Mouse (Mus musculus) testis, adult 2 months (tissue): ENCODE data around the gene Ccdc85c. TPM values are rescaled to one million over a fixed set of nuclear protein-coding genes. Genes with fewer than 3 reads are reported as not detected.
A peak's percentile ranks its signal among the peaks of the same experiment; 100 is the strongest.

ENCODE experiments used
- H3K27ac ChIP-seq: fragments of 200-500 bp; 2 replicates; pipeline ENCODE4 v1.5.1; 2012; ENCODE audit warnings: low read depth, low read length; ENCODE audit not compliant: control insufficient read depth, insufficient read depth
- H3K27me3 ChIP-seq: fragments of 200-500 bp; 2 replicates; pipeline ENCODE4 v1.6.1; 2012; ENCODE audit warnings: mild to moderate bottlenecking, low read length, moderate library complexity; ENCODE audit not compliant: control insufficient read depth, insufficient read depth
- H3K36me3 ChIP-seq: fragments of 200-500 bp; 2 replicates; pipeline ENCODE4 v1.6.1; 2012; ENCODE audit warnings: mild to moderate bottlenecking, low read length; ENCODE audit not compliant: control insufficient read depth, insufficient read depth
- H3K4me1 ChIP-seq: fragments of 200-500 bp; 2 replicates; pipeline ENCODE4 v1.6.1; 2012; ENCODE audit warnings: low read length; ENCODE audit not compliant: control insufficient read depth, insufficient read depth
- H3K4me3 ChIP-seq: fragments of 200-500 bp; 2 replicates; pipeline ENCODE4 v1.5.1; 2012; ENCODE audit warnings: low read depth, mild to moderate bottlenecking, low read length, moderate library complexity, mixed read lengths; ENCODE audit not compliant: control insufficient read depth
- CTCF ChIP-seq: fragments of 200-500 bp; IDR thresholded peaks from 2 replicates; pipeline ENCODE4 v1.5.1; 2012; ENCODE audit warnings: low read depth, mild to moderate bottlenecking, inconsistent platforms, low read length, moderate library complexity; ENCODE audit not compliant: control insufficient read depth, insufficient read depth, insufficient replicate concordance
- POLR2A ChIP-seq: fragments of 200-500 bp; IDR thresholded peaks from 2 replicates; pipeline ENCODE4 v1.6.1; 2012; ENCODE audit warnings: low read depth, mild to moderate bottlenecking, inconsistent platforms, low read length, moderate library complexity; ENCODE audit not compliant: control insufficient read depth
- polyA plus RNA-seq: library from polyadenylated mRNA; depleted of rRNA; stranded (reverse); fragments of >200 nt; gene quantifications from 2 replicates; pipeline ENCODE4 v1.2.3, GENCODE M21; 2012

Ccdc85c gene
- polyA plus RNA-seq, 1 experiment, result 22.6 TPM

GRCm38 (mm10) chr12:108178331-108179245 is 96.6 kb downstream of the Ccdc85c start:
- TF ChIP-seq POLR2A (no peak), CTCF (no peak)
- peak overlapping the region; percentile 99 for H3K4me3 ChIP-seq
- no peaks in the 10 kb centered on the region for H3K27me3 ChIP-seq
- H3K36me3 ChIP-seq, result no peaks in the 10 kb centered on the region
- peak overlapping the region; percentile 87 for H3K27ac ChIP-seq
- peaks cover 3% of the 10 kb centered on the region; the same call in 1 of the 2 replicates for H3K4me1 ChIP-seq

- H3K27me3 ChIP-seq, result no peaks in the 10 kb centered on the region
- H3K4me3 ChIP-seq, result no peak overlapping the region
- TF ChIP-seq CTCF, result no peak
- no peak for TF ChIP-seq POLR2A
- peaks cover 3% of the 10 kb centered on the region for H3K4me1 ChIP-seq
- H3K36me3 ChIP-seq, result no peaks in the 10 kb centered on the region
- no peak overlapping the region for H3K27ac ChIP-seq
Observed at GRCm38 (mm10) chr12:108176366-108176765, 98.9 kb downstream of the Ccdc85c start.

GRCm38 (mm10) chr12:108174606-108175505 is 100.4 kb downstream of the Ccdc85c start:
- H3K4me1 ChIP-seq, result no peaks in the 10 kb centered on the region; the same call in none of the 2 replicates
- H3K36me3 ChIP-seq, result no peaks in the 10 kb centered on the region
- H3K4me3 ChIP-seq, result no peak overlapping the region
- no peak for TF ChIP-seq POLR2A
- TF ChIP-seq CTCF, result no peak
- H3K27ac ChIP-seq, result no peak overlapping the region
- H3K27me3 ChIP-seq, result no peaks in the 10 kb centered on the region

- no peak for TF ChIP-seq CTCF
- no peak for TF ChIP-seq POLR2A
- H3K27me3 ChIP-seq, result no peaks in the 10 kb centered on the region
- no peaks in the 10 kb centered on the region for H3K36me3 ChIP-seq
- H3K4me3 ChIP-seq, result no peak overlapping the region
- H3K27ac ChIP-seq, result no peak overlapping the region
- no peaks in the 10 kb centered on the region; the same call in none of the 2 replicates for H3K4me1 ChIP-seq
Observed at GRCm38 (mm10) chr12:108172639-108173038, 102.6 kb downstream of the Ccdc85c start.

- no peaks in the 10 kb centered on the region for H3K27me3 ChIP-seq
- no peak for TF ChIP-seq POLR2A
- no peak for TF ChIP-seq CTCF
- H3K36me3 ChIP-seq, result no peaks in the 10 kb centered on the region
- H3K4me3 ChIP-seq, result no peak overlapping the region
- H3K27ac ChIP-seq, result no peak overlapping the region
- no peaks in the 10 kb centered on the region; the same call in none of the 2 replicates for H3K4me1 ChIP-seq
Observed at GRCm38 (mm10) chr12:108171336-108171735, 103.9 kb downstream of the Ccdc85c start.

- no peaks in the 10 kb centered on the region; the same call in none of the 2 replicates for H3K4me1 ChIP-seq
- H3K27ac ChIP-seq, result no peak overlapping the region
- no peaks in the 10 kb centered on the region for H3K36me3 ChIP-seq
- TF ChIP-seq CTCF, result no peak
- TF ChIP-seq POLR2A, result no peak
- no peaks in the 10 kb centered on the region for H3K27me3 ChIP-seq
- no peak overlapping the region for H3K4me3 ChIP-seq
Observed at GRCm38 (mm10) chr12:108170467-108170866, 104.8 kb downstream of the Ccdc85c start.

- no peaks in the 10 kb centered on the region; the same call in none of the 2 replicates for H3K4me1 ChIP-seq
- no peak overlapping the region for H3K4me3 ChIP-seq
- peaks cover 3% of the 10 kb centered on the region for H3K36me3 ChIP-seq
- no peak overlapping the region for H3K27ac ChIP-seq
- no peaks in the 10 kb centered on the region for H3K27me3 ChIP-seq
- no peak for TF ChIP-seq CTCF
- TF ChIP-seq POLR2A, result no peak
Observed at GRCm38 (mm10) chr12:108168909-108169308, 106.3 kb downstream of the Ccdc85c start.

- TF ChIP-seq POLR2A, result no peak
- peaks cover 3% of the 10 kb centered on the region for H3K36me3 ChIP-seq
- no peak overlapping the region for H3K4me3 ChIP-seq
- H3K27ac ChIP-seq, result no peak overlapping the region
- no peaks in the 10 kb centered on the region for H3K27me3 ChIP-seq
- H3K4me1 ChIP-seq, result no peaks in the 10 kb centered on the region
Observed at GRCm38 (mm10) chr12:108163706-108164105, 111.5 kb downstream of the Ccdc85c start.
